Mouse (Mus musculus) urinary bladder, postnatal 25 days (tissue): ENCODE data around the gene Il33.

Experiments used
- DNase-seq: peaks from one replicate; pipeline ENCODE4 v3.0.0; 2022; ENCODE audit warnings: low spot score

Gene Il33

DNA sequence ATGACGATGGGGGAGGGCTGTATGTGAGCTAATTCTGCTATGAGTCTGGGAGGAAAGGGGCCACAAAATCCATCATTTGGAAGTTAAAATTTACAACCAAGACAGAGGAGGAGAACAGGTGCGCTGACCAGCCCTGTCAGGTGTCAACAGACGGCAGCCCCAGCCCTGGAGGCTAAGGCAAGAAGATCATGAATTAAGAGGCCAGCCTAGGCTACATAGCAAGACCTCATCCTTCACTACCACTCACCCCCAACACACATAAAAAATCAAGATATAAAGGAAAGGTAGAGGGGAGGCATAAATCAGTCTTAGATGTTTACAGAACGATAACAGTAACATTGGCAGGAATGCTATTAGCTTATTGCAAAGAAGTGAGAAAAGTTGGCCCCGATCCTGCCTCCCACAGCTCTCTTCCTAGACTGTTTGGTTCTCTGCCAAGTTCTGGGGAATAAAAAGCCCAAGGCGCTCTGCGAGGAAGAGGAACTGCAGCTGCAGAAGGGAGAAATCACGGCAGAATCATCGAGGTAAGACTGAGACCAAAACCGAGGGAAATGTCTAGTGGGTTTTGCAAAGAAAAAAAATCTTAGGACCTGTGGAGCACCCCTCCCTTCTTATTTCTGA lies at the start of gene Il33:
Gene Il33, plus strand, starts transcription at position 477 of the 621 bp plus-strand sequence.
- no peak for DNase-seq

DNA sequence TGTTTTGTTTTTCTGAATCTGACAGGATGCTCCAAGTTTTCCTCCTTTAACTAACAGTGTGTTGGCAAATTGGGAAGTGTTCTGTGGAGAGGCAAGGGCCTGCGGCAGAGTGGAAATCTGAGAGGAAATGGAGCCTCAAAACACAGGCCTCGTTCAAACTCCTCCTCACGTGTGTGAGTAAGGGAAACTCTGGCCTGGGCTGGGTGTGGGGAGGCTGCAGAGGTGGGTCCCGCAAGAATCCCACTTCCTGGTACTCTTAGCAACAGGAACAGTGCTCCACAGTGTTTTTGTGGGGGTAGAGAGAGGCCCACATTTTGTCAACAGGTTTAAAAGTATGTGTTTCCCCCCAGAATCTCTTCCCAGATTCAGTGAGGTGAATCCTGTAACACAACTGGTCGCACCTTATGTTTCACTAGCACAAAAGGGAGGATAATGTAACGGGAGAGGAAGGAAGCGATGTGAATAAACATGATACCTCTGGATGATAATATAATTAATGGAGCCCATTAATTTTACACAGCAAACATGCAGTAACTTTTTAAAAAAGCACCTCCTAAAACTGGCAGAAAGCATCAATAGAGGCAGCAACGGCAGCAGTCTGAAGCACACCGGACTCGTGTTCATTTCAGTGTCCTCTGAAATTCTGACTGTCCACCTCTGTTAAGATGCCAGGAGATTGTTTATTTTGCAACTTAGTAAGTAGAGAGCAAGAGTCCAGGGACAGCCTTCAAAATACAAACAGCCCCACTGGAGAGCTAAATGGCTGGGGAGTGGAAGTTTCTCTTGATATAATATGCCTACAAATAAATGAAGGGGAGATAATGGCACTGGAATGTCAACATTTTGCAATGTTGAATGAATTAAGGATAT lies 47.3 kb upstream of the Il33 start:
- DNase-seq = no peak

DNA sequence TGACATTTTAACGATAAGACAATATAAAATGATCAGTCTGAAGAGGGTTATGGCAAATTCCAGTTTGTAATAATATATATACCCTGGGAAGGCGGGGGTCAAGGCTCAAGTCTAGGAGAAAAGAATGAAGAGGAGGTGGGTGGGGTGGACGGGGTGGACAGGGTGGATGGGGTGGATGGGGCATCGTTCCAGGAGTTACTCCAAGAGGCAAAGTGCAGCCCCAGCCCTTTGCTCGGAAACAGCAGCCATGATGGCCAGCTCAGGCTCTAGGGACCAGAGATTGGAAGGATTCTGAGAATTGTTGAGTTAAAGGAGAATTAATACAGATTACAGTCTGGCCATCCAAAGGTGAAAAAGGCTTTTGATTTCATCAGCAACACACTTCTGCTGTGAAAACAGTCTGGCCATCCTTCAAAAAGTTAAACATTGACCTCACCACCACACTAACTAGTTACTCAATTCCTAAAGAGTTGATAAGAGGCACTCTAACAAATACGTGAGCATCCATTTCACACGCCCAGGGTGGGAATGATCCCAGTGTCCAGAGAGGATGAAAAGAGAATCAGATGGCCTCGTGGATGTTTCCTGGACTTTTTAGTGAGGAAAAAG lies 45.9 kb upstream of the Il33 start:
- no peak for DNase-seq

DNA sequence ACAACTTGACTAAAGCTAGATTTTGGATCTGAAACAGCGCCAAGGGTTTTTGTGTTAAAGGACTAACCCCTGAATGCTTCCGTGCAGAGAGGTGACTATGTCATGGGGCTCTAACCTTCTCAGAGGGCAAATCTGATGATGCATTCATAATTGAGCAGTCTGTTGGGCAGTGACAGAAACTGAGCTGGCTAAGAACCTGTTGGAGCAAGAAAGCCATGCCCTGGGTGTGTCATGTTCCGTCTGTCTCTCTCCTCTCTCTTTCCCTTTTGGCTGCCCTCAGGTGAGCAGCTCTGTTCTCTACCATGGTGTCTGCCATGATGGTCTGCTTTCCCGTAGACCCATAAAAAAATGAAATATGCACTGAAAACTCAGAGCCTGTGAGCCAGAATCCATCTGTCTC lies 44.0 kb upstream of the Il33 start:
- no peak for DNase-seq

DNA sequence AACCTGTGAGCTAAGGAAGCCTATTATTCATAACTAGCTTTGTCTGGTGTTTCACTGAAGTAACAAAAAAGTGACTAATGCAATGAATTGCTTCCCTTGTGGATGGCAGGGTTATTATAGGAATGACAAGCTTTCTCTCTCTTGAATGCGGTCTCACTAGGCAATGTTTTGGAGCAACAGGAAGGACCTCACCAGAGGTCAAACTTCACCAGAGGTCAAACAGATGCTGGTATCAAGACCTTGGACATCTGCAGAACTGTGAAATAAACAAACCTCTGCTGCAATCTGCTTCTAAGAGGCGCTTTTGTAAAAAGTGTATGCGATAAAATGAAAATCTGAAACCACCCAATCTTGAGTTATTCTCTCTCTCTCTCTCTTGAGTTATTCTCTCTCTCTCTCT lies 42.2 kb upstream of the Il33 start:
- no peak for DNase-seq

DNA sequence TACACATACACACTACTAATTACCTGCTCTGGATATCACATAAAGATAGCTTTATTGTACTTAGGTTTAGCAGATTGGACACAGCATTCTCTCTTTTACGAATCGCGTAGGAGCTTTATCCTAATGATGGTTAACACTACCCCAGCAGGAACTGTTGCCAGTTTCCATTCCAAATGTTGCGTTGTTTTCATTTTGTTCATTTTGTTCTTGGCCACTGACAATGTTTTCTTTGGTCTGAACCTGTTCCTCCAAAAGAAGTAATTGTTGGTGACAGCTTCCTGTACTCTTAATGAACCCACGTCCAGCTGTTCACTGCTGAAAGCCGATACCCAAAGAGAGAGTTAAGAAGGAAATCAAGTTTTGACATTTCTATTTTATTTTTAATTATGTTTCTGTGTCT lies 39.4 kb upstream of the Il33 start:
- DNase-seq = no peak

DNA sequence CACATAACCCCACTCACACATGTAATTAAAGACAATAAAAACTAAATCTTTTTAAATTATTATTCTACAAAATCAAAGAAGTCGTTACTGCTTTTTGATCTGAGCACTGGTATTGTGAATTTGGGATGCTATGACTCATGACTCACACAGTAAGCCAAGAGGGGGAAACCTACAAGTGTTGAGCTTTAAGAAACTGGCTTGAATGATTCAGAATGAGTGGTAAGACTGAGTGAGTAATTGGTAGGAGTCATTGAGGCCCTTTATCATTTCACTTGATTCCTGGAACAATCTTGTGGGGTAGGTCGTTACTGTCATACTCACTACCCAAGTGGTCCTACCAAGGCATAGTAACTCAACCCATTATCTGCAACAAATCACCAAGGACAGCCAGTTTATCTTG lies 37.4 kb upstream of the Il33 start:
- DNase-seq = no peak

DNA sequence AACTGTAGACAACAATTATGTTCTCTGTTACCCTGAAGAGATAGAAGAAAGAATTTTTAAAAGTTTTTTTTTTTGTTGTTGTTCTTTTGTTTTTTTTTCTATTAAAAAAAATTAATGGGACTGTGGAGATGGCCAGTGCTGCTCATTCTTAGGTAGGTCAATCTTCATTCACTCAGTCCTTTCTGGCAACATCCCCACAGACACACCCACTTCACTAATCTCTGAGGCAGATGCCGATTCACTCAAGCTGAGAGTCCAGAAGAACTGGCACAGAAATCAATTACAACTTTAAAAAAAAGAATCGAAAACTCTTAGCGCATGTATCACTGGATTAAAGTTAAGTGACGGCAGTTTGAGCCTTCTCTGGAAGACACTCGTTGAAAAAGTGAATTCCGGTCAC lies 36.0 kb upstream of the Il33 start:
- no peak for DNase-seq

DNA sequence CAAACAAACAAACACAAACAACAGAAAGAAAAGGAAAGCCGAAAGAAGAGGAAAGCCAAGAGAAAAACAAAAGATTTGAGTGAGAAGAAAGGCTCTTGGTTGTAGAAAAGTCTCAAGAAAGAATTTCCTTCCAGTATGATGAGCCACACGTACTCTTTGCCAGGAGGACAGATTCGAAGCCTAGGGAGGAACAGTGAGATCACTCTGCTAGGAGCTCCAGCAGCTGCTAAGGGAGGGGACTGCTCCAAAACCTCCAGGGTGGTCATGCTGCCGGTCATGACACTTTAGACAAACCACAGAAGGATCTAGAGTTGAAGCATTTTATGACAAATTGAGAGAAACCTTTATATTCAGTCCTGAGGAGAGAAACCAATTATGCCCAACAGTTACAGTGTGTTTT lies 32.9 kb upstream of the Il33 start:
- no peak for DNase-seq

DNA sequence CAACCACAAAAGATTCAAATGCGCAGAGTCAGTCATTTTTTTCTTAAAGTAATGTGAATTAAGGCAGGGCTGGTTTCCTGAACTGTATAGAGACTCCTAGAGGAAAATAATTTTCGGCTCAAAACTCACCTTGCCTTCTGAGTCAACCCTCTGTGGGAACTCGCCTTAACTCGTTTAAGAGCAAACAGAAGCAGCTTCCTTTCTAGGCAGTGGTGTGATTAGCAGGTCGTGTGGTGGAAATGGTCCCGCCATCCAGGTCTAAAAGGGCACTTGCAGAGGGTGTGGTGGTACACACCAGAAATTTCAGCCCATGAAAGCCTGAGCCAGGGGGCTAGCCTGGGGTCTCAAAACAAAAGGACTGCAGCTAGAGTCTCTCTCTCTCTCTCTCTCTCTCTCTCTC lies 32.1 kb upstream of the Il33 start:
- no peak for DNase-seq

DNA sequence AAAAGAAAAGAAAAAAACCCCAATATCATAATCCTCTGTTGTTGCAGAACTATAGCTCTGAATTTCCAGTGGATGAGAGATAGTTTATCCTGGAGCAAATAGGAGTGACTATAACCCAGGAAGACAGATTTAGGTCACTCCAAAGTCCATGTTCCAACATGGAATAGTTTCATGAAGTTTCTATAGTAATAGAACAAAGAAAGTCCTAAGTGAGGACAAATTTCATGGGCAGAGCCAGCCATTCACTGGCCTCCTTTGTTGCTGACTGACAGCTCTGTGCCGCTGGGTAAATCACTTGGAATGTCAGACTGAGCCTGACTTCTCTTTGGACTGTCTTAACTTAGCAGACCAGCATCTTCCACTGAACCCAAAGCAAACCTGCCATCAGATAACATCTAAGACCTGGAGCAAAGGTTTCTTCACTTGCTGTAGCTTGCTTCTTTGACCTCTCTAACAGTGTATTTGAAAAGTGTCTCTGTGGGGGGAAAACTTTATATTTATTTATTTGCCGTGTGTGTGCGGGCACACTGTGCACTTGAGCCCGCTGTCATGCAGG lies 31.1 kb upstream of the Il33 start:
- no peak for DNase-seq

DNA sequence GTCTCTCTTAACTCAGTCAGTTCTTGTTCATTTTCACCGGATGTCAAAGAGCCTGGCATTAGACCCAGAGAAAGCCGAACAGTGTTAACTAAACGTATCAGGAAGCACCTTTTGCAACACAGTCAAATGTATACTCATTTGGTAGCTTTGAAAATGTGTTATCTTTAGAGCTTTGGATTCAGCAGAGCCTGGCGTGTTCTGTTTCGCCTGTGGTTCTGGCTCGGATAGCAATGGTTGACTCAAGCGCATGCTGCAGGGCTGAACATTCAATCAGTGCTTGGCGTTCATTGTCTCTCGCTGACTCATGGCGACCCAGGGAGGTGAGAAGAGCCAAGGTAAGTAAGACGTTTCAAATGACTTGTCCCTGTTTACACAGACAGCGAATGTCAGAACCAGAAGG lies 30.5 kb upstream of the Il33 start:
- DNase-seq = no peak

DNA sequence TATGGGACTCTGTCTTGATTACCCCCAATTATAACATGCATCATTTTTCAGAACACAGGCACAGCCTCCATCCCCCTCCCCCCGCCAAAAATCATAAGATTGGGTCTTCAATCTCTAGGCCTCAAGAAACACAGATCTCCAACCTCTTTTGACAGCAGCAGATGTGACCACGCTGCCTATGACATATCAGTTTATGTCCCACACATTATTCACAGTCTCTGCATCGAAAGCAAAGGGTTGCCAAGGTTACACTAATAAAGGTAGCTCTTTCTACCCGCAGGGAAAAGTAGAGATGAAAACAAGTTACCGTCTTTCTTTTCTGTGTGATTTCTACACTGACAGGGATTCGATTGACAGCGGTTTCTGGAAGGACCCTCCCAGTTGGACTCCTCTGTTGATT lies 29.9 kb upstream of the Il33 start:
- no peak for DNase-seq

DNA sequence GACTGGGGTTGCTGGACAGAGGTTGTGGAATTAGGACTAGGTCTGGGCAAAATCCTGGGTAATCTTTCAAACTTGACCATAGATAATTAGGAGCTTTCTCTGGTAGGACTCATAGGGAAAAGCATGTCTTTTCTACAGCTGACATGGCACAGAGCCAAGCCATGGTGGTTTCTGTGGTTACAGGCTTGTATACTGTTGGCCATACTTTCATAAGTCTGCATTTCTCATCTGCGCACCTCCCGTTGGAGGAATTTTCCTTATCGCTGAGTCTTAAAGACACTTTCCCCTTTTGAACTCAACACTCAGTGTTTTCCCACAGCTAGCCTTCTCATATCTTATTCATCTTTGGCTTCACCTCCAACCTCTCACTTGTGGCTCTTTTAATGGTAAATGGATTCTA lies 24.6 kb upstream of the Il33 start:
- no peak for DNase-seq

DNA sequence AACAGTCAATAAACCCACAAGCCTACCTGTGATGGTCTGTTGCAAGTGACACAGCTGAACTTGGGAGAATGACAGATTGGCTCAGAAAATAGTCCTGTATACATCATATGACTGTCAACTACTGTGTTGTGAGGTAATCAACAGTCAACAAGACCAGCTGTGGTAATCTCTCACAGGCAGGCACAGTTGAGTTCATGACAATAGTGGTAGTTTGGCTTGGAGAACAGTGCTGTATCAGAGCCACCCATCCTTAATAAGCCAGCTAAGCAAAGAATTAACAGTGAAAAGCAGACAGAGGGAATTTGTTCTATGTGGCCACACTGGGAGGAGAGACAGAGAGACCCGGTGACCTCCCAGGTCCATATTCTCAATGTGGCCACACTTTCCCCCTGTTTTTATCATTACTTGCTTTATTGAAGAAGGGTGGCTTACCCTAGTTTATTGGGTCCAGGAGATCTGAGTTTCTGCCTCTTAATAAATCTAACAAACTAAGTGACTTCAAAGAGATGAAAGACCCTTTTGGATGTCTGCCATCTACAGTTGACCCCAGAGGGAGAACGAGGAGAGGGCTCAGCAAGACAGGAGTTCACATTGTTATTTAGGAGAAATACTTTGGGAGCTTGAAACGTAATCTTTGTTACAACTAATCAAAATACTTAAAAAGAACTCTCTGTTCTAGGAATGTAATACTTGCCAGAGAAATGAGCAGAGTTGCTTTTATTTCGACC lies 22.4 kb upstream of the Il33 start:
- DNase-seq = no peak

DNA sequence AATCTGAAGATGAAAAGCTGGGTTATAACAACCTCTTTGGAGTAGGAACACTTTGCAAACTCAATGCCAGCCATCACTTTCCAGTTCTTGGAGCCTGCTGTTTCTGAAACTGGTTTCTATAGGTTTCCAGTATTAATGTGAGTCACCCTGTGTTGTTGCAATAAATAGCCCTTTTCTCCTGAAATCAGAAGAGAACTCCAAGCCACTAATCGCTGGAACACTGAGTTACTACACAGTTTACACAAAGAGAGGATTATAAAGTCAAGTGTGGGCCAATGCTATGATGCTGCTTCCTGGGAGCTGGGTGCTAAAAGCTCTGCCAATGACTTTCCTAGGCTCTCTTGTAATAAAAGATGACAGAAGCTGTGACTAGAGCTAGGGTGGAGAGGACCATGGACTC lies 19.0 kb upstream of the Il33 start:
- DNase-seq = no peak

DNA sequence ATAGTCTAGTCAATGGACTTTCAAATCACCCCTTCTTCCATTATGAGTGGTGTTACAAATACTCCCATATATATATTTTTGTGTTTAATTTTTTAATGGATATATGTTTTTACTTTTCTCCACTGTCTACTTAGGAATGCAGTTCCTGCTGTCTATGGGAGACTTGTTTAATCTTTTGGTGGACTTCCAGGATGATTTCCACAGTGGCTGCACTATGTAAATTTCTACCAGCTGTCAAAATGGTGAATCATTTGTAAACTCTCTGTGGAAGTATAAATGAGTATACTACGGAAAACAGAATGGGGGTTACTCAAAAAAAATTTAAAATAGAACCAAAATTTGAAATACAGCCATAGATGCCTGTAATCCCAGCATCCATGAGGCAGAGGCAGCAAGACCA lies 15.7 kb upstream of the Il33 start:
- DNase-seq = no peak

DNA sequence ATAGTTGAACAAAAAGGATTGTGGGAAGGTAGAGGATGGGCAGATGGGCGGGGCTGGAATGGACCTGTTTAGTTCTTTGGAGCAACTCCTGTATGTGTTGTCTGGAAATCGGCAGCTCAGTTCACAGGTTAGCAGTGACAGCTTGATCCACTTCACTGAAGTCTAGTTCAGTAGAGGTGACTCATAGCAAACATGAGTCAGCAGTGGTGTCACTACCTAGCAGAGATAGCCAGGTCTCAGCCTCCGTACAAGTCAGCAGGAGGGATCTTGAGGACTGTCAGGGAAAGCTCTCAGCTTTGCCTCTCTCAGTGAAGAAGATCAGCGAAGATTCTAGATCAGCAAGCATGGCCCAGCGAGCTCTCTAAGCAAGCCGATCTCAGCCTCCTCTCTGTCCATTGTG lies 13.0 kb upstream of the Il33 start:
- no peak for DNase-seq

DNA sequence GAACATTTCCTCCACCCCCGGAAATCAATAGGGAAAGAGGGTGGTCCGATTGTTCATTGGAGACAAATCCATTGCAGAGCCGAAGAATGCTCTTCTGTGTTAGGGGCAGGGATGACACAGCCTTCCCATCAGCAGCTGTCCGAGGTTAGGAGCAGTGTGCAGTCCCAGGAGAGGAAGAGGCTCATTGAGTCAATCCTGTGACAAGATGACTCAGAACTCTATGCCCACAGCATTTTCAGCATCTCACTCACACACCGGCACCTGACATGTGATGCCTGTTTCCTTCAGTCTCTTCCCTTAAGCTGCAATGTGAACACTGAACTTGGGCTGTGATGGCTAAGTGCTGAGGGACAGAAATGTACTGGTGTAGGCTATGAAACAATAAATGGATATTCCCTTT lies 7.5 kb upstream of the Il33 start:
- no peak for DNase-seq

DNA sequence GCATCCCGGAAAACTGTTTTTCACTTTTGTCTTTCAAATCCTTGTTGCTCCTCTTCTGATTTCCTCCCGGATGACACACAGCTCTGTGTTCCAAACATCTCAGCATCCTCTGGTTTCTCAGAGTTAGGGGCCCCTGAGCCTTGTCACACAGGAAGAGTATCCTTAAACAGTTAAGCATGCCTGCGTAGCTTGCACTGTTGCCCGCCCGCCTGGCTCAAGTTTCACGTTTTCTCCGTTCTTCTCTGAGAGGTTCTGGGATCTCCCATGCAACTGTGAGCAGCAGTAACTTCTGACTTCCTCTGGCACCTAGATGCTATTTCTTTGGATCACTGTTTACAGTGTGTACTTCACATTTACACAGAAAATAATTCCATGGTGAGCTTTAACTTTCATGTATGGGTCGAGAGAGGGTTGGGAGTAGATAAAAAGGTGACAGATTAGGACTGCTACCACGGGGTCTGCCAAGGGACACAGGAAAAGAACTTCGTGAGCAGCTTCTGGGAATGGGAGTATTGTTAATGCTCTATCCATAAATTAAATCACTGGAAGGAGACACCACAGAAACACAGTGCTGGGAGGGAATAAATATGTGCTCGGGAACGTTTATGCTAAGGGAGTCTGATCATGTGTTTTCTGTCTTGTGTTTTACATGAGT lies 1.3 kb downstream of the Il33 start:
- DNase-seq = no peak

DNA sequence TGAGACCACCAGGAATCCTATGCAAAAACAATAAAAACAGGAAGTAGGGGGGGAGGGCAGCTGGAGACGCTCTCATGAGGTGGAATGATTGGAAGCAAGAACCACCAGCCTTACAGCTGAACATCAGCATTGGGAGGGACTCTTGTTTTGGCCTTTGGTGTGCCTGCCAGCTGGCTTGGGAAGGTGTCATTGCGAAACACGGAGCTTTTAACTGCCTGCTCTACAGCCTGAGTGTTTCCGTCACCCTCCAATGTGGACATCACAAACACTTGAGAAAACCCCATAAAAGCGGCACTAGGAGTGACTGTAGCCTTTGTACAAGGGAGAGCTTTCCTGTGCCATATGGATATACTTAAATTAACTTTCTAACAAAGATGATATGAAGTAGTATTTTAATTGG lies 5.4 kb downstream of the Il33 start:
- peak; percentile 60 for DNase-seq

DNA sequence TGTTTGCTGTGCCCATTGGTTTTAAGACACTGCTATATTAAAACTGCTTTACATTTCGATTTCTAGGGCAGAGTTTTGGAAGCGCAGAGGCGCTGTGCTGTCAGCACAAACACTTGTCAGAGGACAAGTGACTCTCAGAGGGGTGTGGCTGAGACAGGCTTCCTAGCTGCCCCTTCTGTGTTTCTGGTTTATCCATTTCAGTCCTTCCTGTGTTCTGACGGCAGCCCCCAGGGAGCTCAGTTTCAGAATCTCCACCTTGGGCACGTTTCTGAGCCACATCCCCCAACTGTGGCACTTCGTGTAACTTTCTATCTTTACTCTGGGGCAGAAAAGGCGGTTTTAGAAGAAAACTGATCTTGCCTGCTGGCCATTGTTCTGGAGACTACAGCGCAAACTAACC lies 12.5 kb downstream of the Il33 start:
- DNase-seq = no peak
